Mouse (Mus musculus) limb, embryonic 14.5 days (tissue): ENCODE measurements at regions not wholly inside any gene's neighbourhood (a gene's known extent, or its start where the extent isn't known, plus 50 kb on each side); places are given as distances from the start of the nearest gene placed in this dataset.

ENCODE experiments used
- ATAC-seq: fragments of 200-750 bp; cut with Nextera tagmentation; 2 replicates; pipeline ENCODE4 v1.8.0; 2017; ENCODE audit warnings: low read depth, moderate number of reproducible peaks, moderate TSS enrichment; ENCODE audit not compliant: low FRiP score
- DNase-seq: peaks from one replicate; pipeline ENCODE4 v3.0.0-alpha.2; 2015; ENCODE audit warnings: low spot score
- H3K27ac ChIP-seq: fragments of 300-500 bp; sonication (generic); replicated peaks from 2 replicates; pipeline ENCODE4 v1.5.1; 2014; ENCODE audit warnings: low read depth, mild to moderate bottlenecking, low read length, moderate library complexity, mixed read lengths
- H3K27me3 ChIP-seq: fragments of 300-500 bp; sonication (generic); 2 replicates; pipeline ENCODE4 v1.6.1; 2014; ENCODE audit warnings: low read length, mixed read lengths; ENCODE audit not compliant: control insufficient read depth, insufficient read depth
- H3K36me3 ChIP-seq: fragments of 300-500 bp; sonication (generic); 2 replicates; pipeline ENCODE4 v1.6.1; 2014; ENCODE audit warnings: mild to moderate bottlenecking, low read length, moderate library complexity, mixed read lengths; ENCODE audit not compliant: control insufficient read depth, insufficient read depth
- H3K4me1 ChIP-seq: fragments of 300-500 bp; sonication (generic); 2 replicates; pipeline ENCODE4 v1.6.1; 2014; ENCODE audit warnings: antibody characterized with exemption, low read length, mixed read lengths; ENCODE audit not compliant: control insufficient read depth, insufficient read depth
- H3K4me2 ChIP-seq: fragments of 300-500 bp; sonication (generic); replicated peaks from 2 replicates; pipeline ENCODE4 v1.6.1; 2014; ENCODE audit warnings: low read depth, mild to moderate bottlenecking, low read length, moderate library complexity; ENCODE audit not compliant: severe bottlenecking
- H3K4me3 ChIP-seq: fragments of 300-500 bp; sonication (generic); replicated peaks from 2 replicates; pipeline ENCODE4 v1.5.1; 2014; ENCODE audit warnings: low read length
- H3K9ac ChIP-seq: fragments of 300-500 bp; sonication (generic); 2 replicates; pipeline ENCODE4 v1.6.1; 2014; ENCODE audit warnings: mild to moderate bottlenecking, low read depth, low read length, moderate library complexity; ENCODE audit not compliant: severe bottlenecking
- H3K9me3 ChIP-seq: fragments of 300-500 bp; sonication (generic); 2 replicates; pipeline ENCODE4 v1.6.1; 2016; ENCODE audit warnings: low read length; ENCODE audit not compliant: control insufficient read depth
- POLR2A ChIP-seq: fragments of 200-500 bp; IDR thresholded peaks from 2 replicates; pipeline ENCODE4 v1.8.0; 2012; ENCODE audit warnings: inconsistent platforms, mild to moderate bottlenecking, moderate library complexity, borderline replicate concordance; ENCODE audit not compliant: insufficient read depth, insufficient read length; ENCODE audit errors: extremely low read depth
- WGBS: fragments of 180-500 bp; shearing (Covaris S2); extraction: QIAGEN DNeasy Blood & Tissue Kit; methylation state at CpG from one replicate; pipeline ENCODE4 v1.1.7; 2014; 5-methylcytosine and 5-hydroxymethylcytosine counted together

GRCm38 (mm10) chr3:106955555-106956446 is 80.2 kb upstream of the Kcna3 start:
- H3K27me3 ChIP-seq: no peaks in the 10 kb centered on the region
- no peak overlapping the region for H3K27ac ChIP-seq
- peak; percentile 67; the same call in 1 of the 2 replicates for ATAC-seq
- no peak overlapping the region for H3K4me3 ChIP-seq
- H3K4me1 ChIP-seq: no peaks in the 10 kb centered on the region
- no peak overlapping the region for H3K4me2 ChIP-seq
- no peak overlapping the region for H3K9ac ChIP-seq
- 11% methylated on average over 9 of the region's 9 CpGs for WGBS
- H3K9me3 ChIP-seq: no peaks in the 10 kb centered on the region
- no peak for DNase-seq
- H3K36me3 ChIP-seq: no peaks in the 10 kb centered on the region
- TF ChIP-seq POLR2A: no peak

DNA sequence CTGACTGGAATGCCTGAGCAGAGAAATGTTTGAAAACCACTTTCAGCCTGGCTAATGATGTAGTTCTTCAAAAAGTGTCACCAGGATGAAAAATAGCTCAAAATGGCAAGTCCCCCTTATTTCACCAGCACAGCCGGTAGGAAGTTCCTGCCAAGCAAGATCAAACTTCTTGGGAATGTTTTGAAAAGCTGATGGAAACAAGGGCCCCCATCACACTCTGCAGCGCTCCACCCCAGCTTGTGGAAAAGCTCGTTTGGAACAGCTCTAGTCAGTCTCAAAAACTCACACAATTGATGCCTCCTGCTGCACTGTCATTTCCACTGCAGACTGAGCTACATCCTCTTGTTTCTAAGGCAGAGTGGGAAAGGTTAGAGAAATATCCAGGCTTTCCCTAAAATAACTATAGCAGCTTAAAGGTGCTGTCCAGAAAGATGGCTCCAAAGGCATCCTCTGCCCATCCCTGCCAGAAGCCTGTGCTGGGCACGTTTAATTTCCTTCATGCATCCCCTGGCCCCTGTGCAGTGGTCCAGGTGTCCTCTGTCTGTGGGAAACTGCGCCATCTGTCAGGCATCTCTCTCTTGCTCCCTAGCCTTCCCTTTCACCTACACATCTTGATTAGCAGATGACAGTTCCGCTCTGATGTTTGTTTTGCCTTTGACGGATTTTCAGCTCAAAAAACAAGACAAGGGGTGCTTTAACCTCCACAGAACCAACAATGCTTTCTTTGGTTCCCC is 78.6 kb upstream of the Kcna3 start:
- Histone ChIP-seq H3K9ac (no peak overlapping the region), H3K27me3 (no peaks in the 10 kb centered on the region), H3K27ac (no peak overlapping the region), H3K9me3 (no peaks in the 10 kb centered on the region), H3K4me2 (no peak overlapping the region), H3K36me3 (no peaks in the 10 kb centered on the region), H3K4me3 (no peak overlapping the region), H3K4me1 (no peaks in the 10 kb centered on the region)
- WGBS: 48% methylated on average over 7 of the region's 7 CpGs
- no peak for TF ChIP-seq POLR2A
- DNase-seq (no peak), ATAC-seq (no peak)

DNA sequence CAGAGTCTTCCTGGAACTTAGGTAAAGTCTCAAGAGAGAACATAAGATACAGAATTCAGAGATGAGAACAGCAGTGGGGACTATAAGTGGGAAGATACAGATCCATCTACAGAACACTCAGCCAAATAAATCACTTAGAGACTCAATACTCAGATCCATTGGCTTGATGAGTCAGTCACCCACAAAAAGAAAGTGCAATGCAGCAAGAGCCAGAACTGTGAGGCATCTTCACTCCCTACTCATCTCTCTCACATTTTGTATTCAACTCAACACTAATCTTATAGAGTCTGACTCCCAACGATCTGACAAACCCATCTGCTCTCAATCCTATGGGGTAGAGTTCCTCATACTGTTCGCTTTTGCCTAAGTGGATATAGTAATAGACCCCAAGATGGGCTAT is 77.8 kb upstream of the Kcna3 start:
- Histone ChIP-seq H3K27ac (no peak overlapping the region), H3K27me3 (no peaks in the 10 kb centered on the region), H3K4me2 (no peak overlapping the region), H3K4me3 (no peak overlapping the region), H3K4me1 (no peaks in the 10 kb centered on the region), H3K9ac (no peak overlapping the region), H3K36me3 (no peaks in the 10 kb centered on the region), H3K9me3 (no peaks in the 10 kb centered on the region)
- no peak for TF ChIP-seq POLR2A
- DNase-seq (no peak), ATAC-seq (no peak)
- 83% methylated on average over 2 of the region's 2 CpGs for WGBS

DNA sequence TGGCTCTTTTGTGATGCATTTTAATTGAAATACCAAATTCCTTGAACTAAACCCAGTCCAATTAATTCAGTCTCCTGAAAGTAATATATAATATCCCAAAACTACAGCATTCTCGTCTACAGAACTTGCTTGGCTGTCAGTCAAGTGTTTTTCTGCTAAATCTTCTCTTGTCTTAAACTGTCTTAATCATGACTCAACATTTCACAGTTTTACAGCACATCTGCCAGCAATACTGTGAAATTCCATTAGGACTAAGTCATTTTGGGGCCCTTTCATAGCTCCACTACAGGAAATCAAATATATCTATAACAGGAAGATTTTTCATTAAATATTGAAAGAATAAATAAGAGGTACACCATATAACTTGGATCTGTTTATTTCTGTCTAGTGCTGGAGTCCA is 75.4 kb upstream of the Kcna3 start:
- Histone ChIP-seq H3K36me3 (no peaks in the 10 kb centered on the region), H3K4me3 (no peak overlapping the region), H3K27me3 (no peaks in the 10 kb centered on the region), H3K4me1 (no peaks in the 10 kb centered on the region), H3K9ac (no peak overlapping the region), H3K9me3 (no peaks in the 10 kb centered on the region), H3K27ac (no peak overlapping the region), H3K4me2 (no peak overlapping the region)
- TF ChIP-seq POLR2A: no peak
- WGBS: 54% methylated on average over 1 of the region's 1 CpGs
- ATAC-seq (no peak), DNase-seq (no peak)

- Histone ChIP-seq H3K4me2 (no peak overlapping the region), H3K9me3 (no peaks in the 10 kb centered on the region), H3K27ac (no peak overlapping the region), H3K27me3 (no peaks in the 10 kb centered on the region), H3K9ac (no peak overlapping the region), H3K4me1 (no peaks in the 10 kb centered on the region), H3K4me3 (no peak overlapping the region), H3K36me3 (no peaks in the 10 kb centered on the region)
- WGBS: 46% methylated on average over 2 of the region's 2 CpGs
- no peak for ATAC-seq
- TF ChIP-seq POLR2A: no peak
- DNase-seq: peak; percentile 20
Measured at GRCm38 (mm10) chr3:106962466-106962865, 73.5 kb upstream of the Kcna3 start.
